Comparison of ENCODE assay signal across 8 mouse cellular contexts in the genomic region with DNA sequence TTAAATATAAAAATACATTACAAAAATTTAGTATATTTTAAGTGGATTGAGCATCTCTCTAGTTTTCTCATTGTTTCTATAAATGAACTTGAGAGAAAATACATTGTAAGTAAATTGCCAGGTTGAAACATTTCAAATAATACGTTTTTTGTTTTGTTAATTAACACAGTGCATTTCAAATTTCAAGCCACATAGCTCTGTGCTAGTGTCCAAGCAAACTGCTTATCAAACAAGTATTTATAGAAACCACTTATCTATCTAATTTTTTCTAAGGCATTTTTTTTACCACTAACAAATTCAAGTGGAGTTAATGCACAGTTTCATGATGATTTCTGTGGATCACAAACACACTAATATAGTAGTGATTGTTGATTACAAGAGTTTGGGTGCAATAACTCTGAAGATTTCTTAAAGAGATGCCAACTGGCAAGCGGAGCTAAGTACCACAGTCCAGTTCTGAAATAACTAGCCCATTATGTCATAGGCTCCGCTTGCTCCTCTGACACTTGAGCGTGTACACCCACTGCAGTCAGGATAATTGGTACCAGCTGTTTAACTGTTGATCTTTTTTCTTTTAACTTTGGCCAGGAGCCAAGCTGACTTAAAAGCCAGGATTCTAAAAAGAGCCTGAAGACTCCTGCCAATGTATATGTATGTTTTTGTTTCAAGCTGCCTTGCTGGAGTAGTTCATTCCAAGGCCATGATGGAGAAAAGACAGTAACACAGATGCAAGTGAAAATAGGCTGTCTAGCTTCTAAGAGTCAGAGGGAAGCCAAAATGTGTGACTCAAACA.
DNase-seq lines count a peak whose midpoint lies in the region; ATAC-seq and TF ChIP-seq lines count a peak whose summit lies in the region.

No protein-coding gene starts in this region.

- H3K27ac ChIP-seq in embryonic facial prominence, embryonic 14.5 days (replicated peaks; ENCODE audit: low read depth, low read length): peak overlapping the region; percentile 71
- H3K27ac ChIP-seq in heart, embryonic 12.5 days (ENCODE audit: poor library complexity, severe bottlenecking): peak overlapping the region; percentile 76
- no peak overlapping the region for H3K27ac ChIP-seq in midbrain, embryonic 12.5 days (replicated peaks)
- H3K27ac ChIP-seq in liver, postnatal 0 days (ENCODE audit: low read depth): no peak overlapping the region

- no peak overlapping the region for H3K4me2 ChIP-seq in embryonic facial prominence, embryonic 14.5 days (ENCODE audit: low read depth, low read length)
- no peak overlapping the region for H3K4me2 ChIP-seq in heart, embryonic 12.5 days
- no peak overlapping the region for H3K4me2 ChIP-seq in midbrain, embryonic 12.5 days (replicated peaks)
- H3K4me2 ChIP-seq in liver, postnatal 0 days (ENCODE audit: low read depth, low read length): no peak overlapping the region

- no peak overlapping the region for H3K4me3 ChIP-seq in embryonic facial prominence, embryonic 14.5 days (ENCODE audit: low read depth, low read length)
- no peak overlapping the region for H3K4me3 ChIP-seq in heart, embryonic 12.5 days
- no peak overlapping the region for H3K4me3 ChIP-seq in midbrain, embryonic 12.5 days
- no peak overlapping the region for H3K4me3 ChIP-seq in liver, postnatal 0 days (ENCODE audit: low read depth, low read length)

- peak; percentile 97 for ATAC-seq in embryonic facial prominence, embryonic 14.5 days (ENCODE audit: low read depth)
- ATAC-seq in heart, embryonic 12.5 days (ENCODE audit: insufficient number of reproducible peaks, low FRiP score): peak; percentile 90
- ATAC-seq in midbrain, embryonic 12.5 days (ENCODE audit: low FRiP score, low read depth): peak; percentile 93
- no peak for ATAC-seq in megakaryocyte, adult 5-6 weeks (ENCODE audit: poor library complexity, severe bottlenecking)
- no peak for ATAC-seq in liver, postnatal 0 days

- H3K27me3 ChIP-seq in embryonic facial prominence, embryonic 14.5 days (replicated peaks; ENCODE audit: control insufficient read depth, insufficient read depth, low read length): no peaks in the 10 kb centered on the region
- no peaks in the 10 kb centered on the region for H3K27me3 ChIP-seq in heart, embryonic 12.5 days (replicated peaks)
- H3K27me3 ChIP-seq in midbrain, embryonic 12.5 days: no peaks in the 10 kb centered on the region
- no peaks in the 10 kb centered on the region for H3K27me3 ChIP-seq in liver, postnatal 0 days (ENCODE audit: insufficient read depth, low read length)

- peak; percentile 96 for DNase-seq in brain, embryonic 14.5 days (ENCODE audit: low read depth)
- peak; percentile 99 for DNase-seq in embryonic facial prominence, embryonic 14.5 days (ENCODE audit: low spot score)
- DNase-seq in kidney, postnatal 10 days: peak; percentile 34
- DNase-seq in testis, postnatal 10 days (ENCODE audit: low spot score): no peak
- DNase-seq in liver, postnatal 0 days: no peak

- H3K36me3 ChIP-seq in embryonic facial prominence, embryonic 14.5 days (ENCODE audit: control insufficient read depth, insufficient read depth, low read length): no peaks in the 10 kb centered on the region
- no peaks in the 10 kb centered on the region for H3K36me3 ChIP-seq in heart, embryonic 12.5 days
- no peaks in the 10 kb centered on the region for H3K36me3 ChIP-seq in midbrain, embryonic 12.5 days
- H3K36me3 ChIP-seq in liver, postnatal 0 days (replicated peaks; ENCODE audit: insufficient read depth, low read length): no peaks in the 10 kb centered on the region

- no peak for TF ChIP-seq POLR2A in brain, embryonic 14.5 days (IDR thresholded peaks at IDR 0.05; ENCODE audit: borderline replicate concordance, extremely low read depth, insufficient read depth, insufficient read length, poor library complexity, severe bottlenecking)

- 11% methylated on average over 4 of the region's 4 CpGs for WGBS in embryonic facial prominence, embryonic 14.5 days
- WGBS in heart, embryonic 12.5 days: 18% methylated on average over 4 of the region's 4 CpGs
- WGBS in midbrain, embryonic 12.5 days: 32% methylated on average over 4 of the region's 4 CpGs
- 75% methylated on average over 4 of the region's 4 CpGs for WGBS in liver, postnatal 0 days (ENCODE audit: insufficient replicate concordance)

- no peak for TF ChIP-seq CTCF in brain, embryonic 14.5 days (IDR thresholded peaks at IDR 0.05; ENCODE audit: borderline replicate concordance, extremely low read depth, insufficient read depth, insufficient read length)
- no peak for TF ChIP-seq CTCF in liver, postnatal 0 days (IDR thresholded peaks at IDR 0.05; ENCODE audit: low read depth)

- no peak for TF ChIP-seq EP300 in liver, postnatal 0 days (IDR thresholded peaks at IDR 0.05; ENCODE audit: low read depth)

- no peak overlapping the region for H3K9ac ChIP-seq in embryonic facial prominence, embryonic 14.5 days (ENCODE audit: low read depth, low read length)
- H3K9ac ChIP-seq in heart, embryonic 12.5 days: no peak overlapping the region
- H3K9ac ChIP-seq in midbrain, embryonic 12.5 days (replicated peaks): no peak overlapping the region
- H3K9ac ChIP-seq in liver, postnatal 0 days (replicated peaks): no peak overlapping the region

- H3K9me3 ChIP-seq in embryonic facial prominence, embryonic 14.5 days (ENCODE audit: control insufficient read depth, low read length): no peaks in the 10 kb centered on the region
- no peaks in the 10 kb centered on the region for H3K9me3 ChIP-seq in heart, embryonic 12.5 days (replicated peaks)
- H3K9me3 ChIP-seq in midbrain, embryonic 12.5 days: no peaks in the 10 kb centered on the region
- H3K9me3 ChIP-seq in liver, postnatal 0 days (ENCODE audit: low read length): no peaks in the 10 kb centered on the region; the same call in 1 of the 2 replicates

- 0 out of 2 replicates have a peak, but pooled peaks cover 5% of the 10 kb centered on the region for H3K4me1 ChIP-seq in embryonic facial prominence, embryonic 14.5 days (ENCODE audit: control insufficient read depth, insufficient read depth, low read length)
- H3K4me1 ChIP-seq in heart, embryonic 12.5 days (replicated peaks): no peaks in the 10 kb centered on the region
- peaks cover 10% of the 10 kb centered on the region for H3K4me1 ChIP-seq in midbrain, embryonic 12.5 days
- H3K4me1 ChIP-seq in liver, postnatal 0 days (ENCODE audit: insufficient read depth): no peaks in the 10 kb centered on the region

Comparison
In these comparisons a context has a peak if more than half of its experiments do, and no peak if none do; other contexts are left out.
1. DNase-seq: peak in brain, embryonic 14.5 days (single experiment), embryonic facial prominence, embryonic 14.5 days (single experiment) and kidney, postnatal 10 days (single experiment); none in testis, postnatal 10 days (single experiment) and liver, postnatal 0 days (single experiment).
2. ATAC-seq: peak in embryonic facial prominence, embryonic 14.5 days (single experiment), heart, embryonic 12.5 days (single experiment) and midbrain, embryonic 12.5 days (single experiment); none in megakaryocyte, adult 5-6 weeks (single experiment) and liver, postnatal 0 days (single experiment).
3. H3K27ac ChIP-seq: peak in embryonic facial prominence, embryonic 14.5 days (single experiment) and heart, embryonic 12.5 days (single experiment); none in midbrain, embryonic 12.5 days (single experiment) and liver, postnatal 0 days (single experiment).